Mouse (Mus musculus): ENCODE measurements around the gene Opalin.

Opalin gene

GRCm38 (mm10) chr19:41076906-41077305 is at the start of gene Opalin:
Gene Opalin, minus strand, starts transcription at chr19:41077113.
- DNase-seq (ENCODE audit: low read depth in 2 of 2, low spot score in 2 of 2): no peak

GRCm38 (mm10) chr19:41123009-41123408 is 46.1 kb upstream of the Opalin start:
- DNase-seq (ENCODE audit: low read depth in 2 of 2, low spot score in 2 of 2): no peak

- DNase-seq (ENCODE audit: low read depth in 2 of 2, low spot score in 2 of 2): no peak
Measured at GRCm38 (mm10) chr19:41119924-41120323, 43.0 kb upstream of the Opalin start.

GRCm38 (mm10) chr19:41118346-41118745 is 41.4 kb upstream of the Opalin start:
- no peak for DNase-seq (ENCODE audit: low read depth in 2 of 2, low spot score in 2 of 2)

GRCm38 (mm10) chr19:41117334-41117733 is 40.4 kb upstream of the Opalin start:
- no peak for DNase-seq (ENCODE audit: low read depth in 2 of 2, low spot score in 2 of 2)

- no peak for DNase-seq (ENCODE audit: low read depth in 2 of 2, low spot score in 2 of 2)
Measured at GRCm38 (mm10) chr19:41114611-41115010, 37.7 kb upstream of the Opalin start.

GRCm38 (mm10) chr19:41113911-41114531 is 37.1 kb upstream of the Opalin start:
- DNase-seq (ENCODE audit: low read depth in 2 of 2, low spot score in 2 of 2): no peak

- DNase-seq (ENCODE audit: low read depth in 2 of 2, low spot score in 2 of 2): no peak
Measured at GRCm38 (mm10) chr19:41112609-41113008, 35.7 kb upstream of the Opalin start.

GRCm38 (mm10) chr19:41109991-41110390 is 33.1 kb upstream of the Opalin start:
- DNase-seq (ENCODE audit: low read depth in 2 of 2, low spot score in 2 of 2): no peak

GRCm38 (mm10) chr19:41109496-41109895 is 32.6 kb upstream of the Opalin start:
- DNase-seq (ENCODE audit: low read depth in 2 of 2, low spot score in 2 of 2): no peak

- DNase-seq (ENCODE audit: low read depth in 2 of 2, low spot score in 2 of 2): no peak
Measured at GRCm38 (mm10) chr19:41108666-41109065, 31.8 kb upstream of the Opalin start.

- DNase-seq (ENCODE audit: low read depth in 2 of 2, low spot score in 2 of 2): no peak
Measured at GRCm38 (mm10) chr19:41107530-41107929, 30.6 kb upstream of the Opalin start.

GRCm38 (mm10) chr19:41104922-41105321 is 28.0 kb upstream of the Opalin start:
- DNase-seq (ENCODE audit: low read depth in 2 of 2, low spot score in 2 of 2): no peak

GRCm38 (mm10) chr19:41101390-41101789 is 24.5 kb upstream of the Opalin start:
- no peak for DNase-seq (ENCODE audit: low read depth in 2 of 2, low spot score in 2 of 2)

GRCm38 (mm10) chr19:41100863-41101262 is 23.9 kb upstream of the Opalin start:
- no peak for DNase-seq (ENCODE audit: low read depth in 2 of 2, low spot score in 2 of 2)

- DNase-seq (ENCODE audit: low read depth in 2 of 2, low spot score in 2 of 2): no peak
Measured at GRCm38 (mm10) chr19:41097038-41097437, 20.1 kb upstream of the Opalin start.

- DNase-seq (ENCODE audit: low read depth in 2 of 2, low spot score in 2 of 2): no peak
Measured at GRCm38 (mm10) chr19:41091901-41092300, 15.0 kb upstream of the Opalin start.

GRCm38 (mm10) chr19:41089833-41090232 is 12.9 kb upstream of the Opalin start:
- DNase-seq (ENCODE audit: low read depth in 2 of 2, low spot score in 2 of 2): peak in 1 of 2 experiments; percentile 21

GRCm38 (mm10) chr19:41088491-41088890 is 11.6 kb upstream of the Opalin start:
- DNase-seq (ENCODE audit: low read depth in 2 of 2, low spot score in 2 of 2): no peak

GRCm38 (mm10) chr19:41087901-41088300 is 11.0 kb upstream of the Opalin start:
- DNase-seq (ENCODE audit: low read depth in 2 of 2, low spot score in 2 of 2): no peak

GRCm38 (mm10) chr19:41086700-41087099 is 9.8 kb upstream of the Opalin start:
- DNase-seq (ENCODE audit: low read depth in 2 of 2, low spot score in 2 of 2): peak; percentile 44 to 54

- DNase-seq (ENCODE audit: low read depth in 2 of 2, low spot score in 2 of 2): no peak
Measured at GRCm38 (mm10) chr19:41086289-41086688, 9.4 kb upstream of the Opalin start.

- DNase-seq (ENCODE audit: low read depth in 2 of 2, low spot score in 2 of 2): no peak
Measured at GRCm38 (mm10) chr19:41083646-41084045, 6.7 kb upstream of the Opalin start.
